Mouse (Mus musculus) lung, postnatal 0 days (tissue): Measurements from ENCODE around the gene Taar2. TPM values are rescaled to one million over a fixed set of nuclear protein-coding genes. Genes with fewer than 3 reads are reported as not detected.

Source experiments
- ATAC-seq: fragments of 200-750 bp; cut with Nextera tagmentation; 2 replicates; pipeline ENCODE4 v1.8.0; 2017; ENCODE audit warnings: moderate library complexity
- DNase-seq: peaks from one replicate; pipeline ENCODE4 v3.0.0-alpha.2; 2016; ENCODE audit warnings: low spot score
- H3K27ac ChIP-seq: fragments of 300-500 bp; sonication (generic); 2 replicates; pipeline ENCODE4 v1.5.1; 2014; ENCODE audit warnings: antibody characterized with exemption, mild to moderate bottlenecking, low read length, mixed read lengths
- H3K27me3 ChIP-seq: fragments of 300-500 bp; sonication (generic); replicated peaks from 2 replicates; pipeline ENCODE4 v1.6.1; 2014; ENCODE audit warnings: low read length, mixed read lengths; ENCODE audit not compliant: insufficient read depth
- H3K36me3 ChIP-seq: fragments of 300-500 bp; sonication (generic); 2 replicates; pipeline ENCODE4 v1.6.1; 2014; ENCODE audit warnings: low read length, mixed read lengths; ENCODE audit not compliant: insufficient read depth
- H3K4me1 ChIP-seq: fragments of 300-500 bp; sonication (generic); 2 replicates; pipeline ENCODE4 v1.6.1; 2014; ENCODE audit warnings: antibody characterized with exemption, low read depth, low read length, mixed read lengths; ENCODE audit not compliant: insufficient read depth
- H3K4me2 ChIP-seq: fragments of 300-500 bp; sonication (generic); replicated peaks from 2 replicates; pipeline ENCODE4 v1.6.1; 2014; ENCODE audit warnings: low read depth, mild to moderate bottlenecking, low read length, moderate library complexity, mixed read lengths
- H3K4me3 ChIP-seq: fragments of 300-500 bp; sonication (generic); 2 replicates; pipeline ENCODE4 v1.5.1; 2014; ENCODE audit warnings: low read depth, low read length
- H3K9ac ChIP-seq: fragments of 300-500 bp; sonication (generic); replicated peaks from 2 replicates; pipeline ENCODE4 v1.6.1; 2014; ENCODE audit warnings: low read depth, mild to moderate bottlenecking
- H3K9me3 ChIP-seq: fragments of 300-500 bp; sonication (generic); 2 replicates; pipeline ENCODE4 v1.6.1; 2016; ENCODE audit warnings: low read length, mixed read lengths
- CTCF ChIP-seq: IDR thresholded peaks from 2 replicates; pipeline ENCODE4 v1.5.1; 2016; ENCODE audit warnings: antibody characterized with exemption, mild to moderate bottlenecking
- EP300 ChIP-seq: IDR thresholded peaks from 2 replicates; pipeline ENCODE4 v1.6.1; 2016; ENCODE audit warnings: antibody characterized with exemption, mild to moderate bottlenecking, control low read depth
- WGBS: fragments of 180-500 bp; shearing (Covaris S2); extraction: QIAGEN DNeasy Blood & Tissue Kit; methylation state at CpG from one replicate; pipeline ENCODE4 v1.1.7; 2014; 5-methylcytosine and 5-hydroxymethylcytosine counted together
- polyA plus RNA-seq: library from polyadenylated mRNA; unstranded; fragments of >200 nt; fragmentation: Nextera tagmentation; extraction: Ambion mirVana; gene quantifications from 2 replicates; pipeline ENCODE4 v1.2.1, GENCODE M21; 2015

Gene Taar2
- polyA plus RNA-seq, 1 experiment from 2014 or later: 0.16 TPM

- no peak for ATAC-seq
- no peak for TF ChIP-seq CTCF
- no peak for TF ChIP-seq EP300
These were observed 13.3 kb downstream of the Taar2 start for GRCm38 (mm10) chr10:23951714-23952113.

GRCm38 (mm10) chr10:23959071-23959470 lies 20.7 kb downstream of the Taar2 start:
- TF ChIP-seq CTCF: no peak
- TF ChIP-seq EP300: no peak
- H3K9ac ChIP-seq: no peak overlapping the region
- no peak overlapping the region for H3K4me3 ChIP-seq
- H3K9me3 ChIP-seq: no peaks in the 10 kb centered on the region
- ATAC-seq: no peak
- H3K27me3 ChIP-seq: no peaks in the 10 kb centered on the region
- no peaks in the 10 kb centered on the region for H3K4me1 ChIP-seq
- no peaks in the 10 kb centered on the region for H3K36me3 ChIP-seq
- DNase-seq: no peak
- WGBS: 36% methylated on average over 3 of the region's 3 CpGs
- H3K27ac ChIP-seq: no peak overlapping the region
- no peak overlapping the region for H3K4me2 ChIP-seq

More at GRCm38 (mm10) chr10:23951714-23952113, 13.3 kb downstream of the Taar2 start:
- Histone ChIP-seq H3K9me3 (no peaks in the 10 kb centered on the region), H3K27me3 (no peaks in the 10 kb centered on the region), H3K4me2 (no peak overlapping the region), H3K4me1 (no peaks in the 10 kb centered on the region), H3K27ac (no peak overlapping the region), H3K4me3 (no peak overlapping the region), H3K9ac (no peak overlapping the region), H3K36me3 (no peaks in the 10 kb centered on the region)
- 76% methylated on average over 6 of the region's 6 CpGs for WGBS
- no peak for DNase-seq

- Histone ChIP-seq H3K4me2 (no peak within 1 kb of the TSS), H3K9ac (no peak within 1 kb of the TSS), H3K27ac (no peak within 1 kb of the TSS), H3K4me3 (no peak within 1 kb of the TSS), H3K36me3 (no peaks in the 10 kb centered on the region), H3K4me1 (no peaks in the 10 kb centered on the region), H3K27me3 (no peaks in the 10 kb centered on the region), H3K9me3 (no peaks in the 10 kb centered on the region)
- WGBS: 93% methylated on average over 13 of the region's 13 CpGs
- TF ChIP-seq CTCF (no peak), EP300 (no peak)
- no peak for ATAC-seq
- DNase-seq: no peak
These were observed 22.1 kb downstream of the Taar2 start, which contains the start of gene Taar4 for GRCm38 (mm10) chr10:23960444-23960915. Gene Taar4 (plus strand): TSS chr10:23960494.

GRCm38 (mm10) chr10:23963444-23963843 lies 25.1 kb downstream of the Taar2 start:
- no peaks in the 10 kb centered on the region for H3K4me1 ChIP-seq
- 29% methylated on average over 3 of the region's 3 CpGs for WGBS
- DNase-seq: no peak
- ATAC-seq: no peak
- no peak overlapping the region for H3K9ac ChIP-seq
- no peak overlapping the region for H3K4me3 ChIP-seq
- no peak for TF ChIP-seq EP300
- TF ChIP-seq CTCF: no peak
- no peak overlapping the region for H3K27ac ChIP-seq
- H3K4me2 ChIP-seq: no peak overlapping the region
- no peaks in the 10 kb centered on the region for H3K9me3 ChIP-seq
- no peaks in the 10 kb centered on the region for H3K27me3 ChIP-seq
- no peaks in the 10 kb centered on the region for H3K36me3 ChIP-seq

GRCm38 (mm10) chr10:23964921-23965610 lies 26.7 kb downstream of the Taar2 start:
- no peaks in the 10 kb centered on the region for H3K9me3 ChIP-seq
- no peaks in the 10 kb centered on the region for H3K36me3 ChIP-seq
- no peaks in the 10 kb centered on the region for H3K27me3 ChIP-seq
- H3K27ac ChIP-seq: no peak overlapping the region
- TF ChIP-seq CTCF (no peak), EP300 (no peak)
- ATAC-seq (no peak), DNase-seq (no peak)
- H3K4me3 ChIP-seq: no peak overlapping the region
- H3K9ac ChIP-seq: no peak overlapping the region
- no peak overlapping the region for H3K4me2 ChIP-seq
- 72% methylated on average over 6 of the region's 6 CpGs for WGBS
- H3K4me1 ChIP-seq: no peaks in the 10 kb centered on the region

GRCm38 (mm10) chr10:23970656-23971165 lies 32.3 kb downstream of the Taar2 start, which contains the start of gene Taar5:
Gene Taar5 (plus strand): TSS chr10:23970706.
- Histone ChIP-seq H3K4me1 (no peaks in the 10 kb centered on the region), H3K27ac (no peak within 1 kb of the TSS), H3K36me3 (no peaks in the 10 kb centered on the region), H3K4me3 (no peak within 1 kb of the TSS), H3K9ac (no peak within 1 kb of the TSS), H3K27me3 (no peaks in the 10 kb centered on the region), H3K4me2 (no peak within 1 kb of the TSS), H3K9me3 (no peaks in the 10 kb centered on the region)
- WGBS: 84% methylated on average over 11 of the region's 11 CpGs
- DNase-seq (no peak), ATAC-seq (no peak)
- TF ChIP-seq CTCF (no peak), EP300 (no peak)
